ENCODE assay signal across 12 mouse cellular contexts in genomic region chr7:125838078-125838742, GRCm38 (mm10).
DNase-seq lines count a peak whose midpoint lies in the region; ATAC-seq lines count a peak whose summit lies in the region.
"Had no signal": no experiment of that assay in that cellular context is flagged by ENCODE, and none has a peak within 500 bp of the region (broad histone marks: within the 10 kb centered on the region; RNA-seq: fewer than 3 reads in every experiment).

No protein-coding gene starts in this region.

- no peaks in the 10 kb centered on the region for H3K27me3 ChIP-seq in embryonic facial prominence, embryonic 12.5 days
- H3K27me3 ChIP-seq in hindbrain, embryonic 11.5 days (ENCODE audit: control insufficient read depth, insufficient read depth, low read length): no peaks in the 10 kb centered on the region
- H3K27me3 ChIP-seq in midbrain, embryonic 10.5 days (ENCODE audit: low read depth, poor library complexity, severe bottlenecking): no peaks in the 10 kb centered on the region
- H3K27me3 ChIP-seq: liver, embryonic 13.5 days had no signal

- ATAC-seq in embryonic facial prominence, embryonic 12.5 days (ENCODE audit: insufficient number of reproducible peaks, insufficient read depth, low FRiP score, low TSS enrichment): peak; percentile 70; the same call in 1 of the 2 replicates
- ATAC-seq in hindbrain, embryonic 11.5 days (ENCODE audit: low FRiP score): no peak

- H3K36me3 ChIP-seq in embryonic facial prominence, embryonic 12.5 days: peaks cover 6% of the 10 kb centered on the region; the same call in 1 of the 2 replicates
- no peaks in the 10 kb centered on the region for H3K36me3 ChIP-seq in hindbrain, embryonic 11.5 days (ENCODE audit: control insufficient read depth, insufficient read depth, low read length)
- peaks cover 16% of the 10 kb centered on the region; the same call in 1 of the 2 replicates for H3K36me3 ChIP-seq in midbrain, embryonic 10.5 days
- H3K36me3 ChIP-seq: liver, embryonic 13.5 days had no signal

- no peaks in the 10 kb centered on the region for H3K9me3 ChIP-seq in embryonic facial prominence, embryonic 12.5 days
- H3K9me3 ChIP-seq in hindbrain, embryonic 11.5 days (ENCODE audit: control insufficient read depth, low read length): no peaks in the 10 kb centered on the region
- H3K9me3 ChIP-seq in midbrain, embryonic 10.5 days (replicated peaks): no peaks in the 10 kb centered on the region
- H3K9me3 ChIP-seq: liver, embryonic 13.5 days had no signal

- 27% methylated on average over 5 of the region's 5 CpGs for WGBS in embryonic facial prominence, embryonic 12.5 days
- 52% methylated on average over 5 of the region's 5 CpGs for WGBS in hindbrain, embryonic 11.5 days
- WGBS in midbrain, embryonic 10.5 days: 53% methylated on average over 5 of the region's 5 CpGs

- no peak overlapping the region for H3K4me3 ChIP-seq in embryonic facial prominence, embryonic 12.5 days
- H3K4me3 ChIP-seq in hindbrain, embryonic 11.5 days (ENCODE audit: low read depth, low read length): no peak overlapping the region
- no peak overlapping the region for H3K4me3 ChIP-seq in midbrain, embryonic 10.5 days
- H3K4me3 ChIP-seq: liver, embryonic 13.5 days had no signal

- H3K4me2 ChIP-seq in embryonic facial prominence, embryonic 12.5 days (replicated peaks): no peak overlapping the region
- H3K4me2 ChIP-seq in hindbrain, embryonic 11.5 days (replicated peaks; ENCODE audit: low read depth, low read length): no peak overlapping the region
- H3K4me2 ChIP-seq: liver, embryonic 13.5 days had no signal

- H3K4me1 ChIP-seq in embryonic facial prominence, embryonic 12.5 days: peaks cover 16% of the 10 kb centered on the region
- no peaks in the 10 kb centered on the region for H3K4me1 ChIP-seq in hindbrain, embryonic 11.5 days (replicated peaks; ENCODE audit: control insufficient read depth, insufficient read depth, low read length)
- peaks cover 20% of the 10 kb centered on the region for H3K4me1 ChIP-seq in midbrain, embryonic 10.5 days
- H3K4me1 ChIP-seq: liver, embryonic 13.5 days had no signal

- no peak overlapping the region for H3K9ac ChIP-seq in embryonic facial prominence, embryonic 12.5 days
- H3K9ac ChIP-seq in hindbrain, embryonic 11.5 days (ENCODE audit: low read depth, low read length): no peak overlapping the region
- H3K9ac ChIP-seq: liver, embryonic 13.5 days had no signal

- H3K27ac ChIP-seq in embryonic facial prominence, embryonic 12.5 days: peak overlapping the region; percentile 43
- H3K27ac ChIP-seq in hindbrain, embryonic 11.5 days (ENCODE audit: low read depth, low read length): peak overlapping the region; percentile 43; the same call in 1 of the 2 replicates
- peak overlapping the region; percentile 84 for H3K27ac ChIP-seq in midbrain, embryonic 10.5 days (replicated peaks)
- H3K27ac ChIP-seq: liver, embryonic 13.5 days had no signal

- DNase-seq in embryo, embryonic 10 days (ENCODE audit: low spot score): peak; percentile 13
- no peak for DNase-seq in embryo, embryonic 9.5 days (ENCODE audit: extremely low spot score)
- no peak for DNase-seq in hindbrain, embryonic 11.5 days (ENCODE audit: low spot score)
- DNase-seq in midbrain, embryonic 10.5 days (ENCODE audit: low spot score): peak; percentile 28
- no peak for DNase-seq in right cerebral cortex, adult 18-20 months
- DNase-seq in B cell, adult 2 months: no peak
- DNase-seq in kidney, adult 18-20 months: no peak
- DNase-seq: heart, adult 18-20 months; kidney, adult 8-10 months; liver, embryonic 13.5 days; thymus, adult 2 months had no signal

Comparison
In these comparisons a context has a peak if more than half of its experiments do, and no peak if none do; other contexts are left out.
1. DNase-seq: peak in embryo, embryonic 10 days (single experiment) and midbrain, embryonic 10.5 days (single experiment); none in embryo, embryonic 9.5 days (single experiment), hindbrain, embryonic 11.5 days (single experiment), right cerebral cortex, adult 18-20 months (single experiment), B cell, adult 2 months (0 of 2) and kidney, adult 18-20 months (single experiment).
2. Peak in every context shown above with its lines, with median percentiles within 50 percentile points of each other: H3K27ac ChIP-seq.